Mouse (Mus musculus) ovary, adult 18-20 months (tissue): ENCODE measurements around the gene Ifna14.
"Not testable (repeated sequence)": the region's sequence is repeated elsewhere in the genome, so short reads cannot be mapped to it uniquely, and the experiment has no call there.

Experiments
- DNase-seq: peaks from one replicate; pipeline ENCODE4 v3.0.0; 2022; ENCODE audit warnings: low spot score, mixed read lengths

Ifna14 gene

DNA sequence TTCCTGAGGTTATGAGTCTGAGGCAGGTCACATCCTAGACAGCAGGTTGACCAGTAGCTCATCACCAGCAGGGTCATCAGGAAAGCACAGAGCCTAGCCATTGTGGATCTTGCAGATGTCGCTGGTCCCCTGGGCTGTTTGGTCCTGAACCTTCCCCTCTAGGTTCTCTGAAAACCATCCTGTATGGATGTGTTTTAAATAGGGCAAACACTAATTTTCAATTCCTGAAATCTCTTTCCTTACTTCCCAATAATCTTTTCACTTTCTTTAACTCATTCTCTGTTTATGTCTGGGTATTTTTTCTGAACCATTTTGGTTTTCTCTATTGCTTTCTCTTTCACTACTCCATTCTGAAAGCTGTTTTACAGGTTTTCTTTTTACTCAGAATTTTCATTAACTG lies at the start of gene Ifna14:
Gene Ifna14, minus strand, starts transcription at position 101 of the 400 bp plus-strand sequence.
- DNase-seq, result no peak

DNA sequence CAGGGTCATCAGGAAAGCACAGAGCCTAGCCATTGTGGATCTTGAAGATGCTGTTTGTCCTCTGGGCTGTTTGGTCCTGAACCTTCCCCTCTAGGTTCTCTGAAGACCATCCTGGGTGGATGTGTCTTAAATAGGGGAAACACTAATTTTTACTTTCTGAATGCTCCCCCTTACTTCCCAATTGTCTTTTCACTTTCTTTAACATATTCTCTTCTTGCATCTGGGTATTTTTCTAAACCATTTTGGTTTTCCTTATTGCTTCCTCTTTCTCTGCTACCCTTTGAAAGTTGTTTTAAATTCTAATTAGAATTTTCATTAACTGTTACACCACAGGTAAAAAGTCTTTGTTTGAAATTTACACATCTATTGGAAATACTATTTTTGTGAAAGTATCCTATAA lies 31.7 kb upstream of the Ifna14 start, which contains the start of gene Ifna12:
Gene Ifna12, minus strand, starts transcription at position 101 of the 400 bp plus-strand sequence.
- no peak for DNase-seq

DNA sequence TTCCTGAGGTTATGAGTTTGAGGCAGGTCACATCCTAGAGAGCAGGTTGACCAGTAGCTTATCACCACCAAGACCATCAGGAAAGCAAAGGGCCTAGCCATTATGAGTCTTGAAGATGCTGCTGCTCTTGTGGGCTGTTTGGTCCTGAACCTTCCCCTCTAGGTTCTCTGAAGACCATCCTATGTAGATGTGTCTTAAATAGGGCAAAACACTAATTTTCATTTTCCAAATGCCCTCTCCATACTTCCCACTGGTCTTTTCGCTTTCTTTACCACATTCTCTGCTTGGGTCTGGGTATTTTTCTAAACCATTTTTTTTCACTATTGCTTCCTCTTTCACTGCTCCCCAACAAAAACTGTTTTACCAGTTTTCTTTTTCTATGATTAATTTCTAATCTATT lies 20.7 kb upstream of the Ifna14 start, which contains the start of gene Ifna9:
Gene Ifna9, minus strand, starts transcription at position 101 of the 400 bp plus-strand sequence.
- DNase-seq, result no peak

GRCm38 (mm10) chr4:88561791-88562190 lies 9.8 kb downstream of the Ifna14 start:
- no peak for DNase-seq

DNA sequence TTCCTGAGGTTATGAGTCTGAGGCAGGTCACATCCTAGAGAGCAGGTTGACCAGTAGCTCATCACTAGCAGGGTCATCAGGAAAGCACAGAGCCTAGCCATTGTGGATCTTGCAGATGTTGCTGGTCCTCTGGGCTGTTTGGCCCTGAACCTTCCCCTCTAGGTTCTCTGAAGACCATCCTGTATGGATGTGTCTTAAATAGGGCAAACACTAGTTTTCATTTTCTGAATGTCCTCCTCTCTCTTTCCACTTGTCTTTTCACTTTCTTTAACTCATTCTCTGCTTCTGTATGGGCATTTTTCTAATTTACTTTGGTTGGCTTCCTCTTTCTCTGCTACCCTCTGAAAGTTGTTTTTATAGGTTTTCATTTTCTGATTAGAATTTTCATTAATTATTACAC lies 13.5 kb downstream of the Ifna14 start, which contains the start of gene Ifna15:
Gene Ifna15, minus strand, starts transcription at position 101 of the 400 bp plus-strand sequence.
- not testable (repeated sequence) for DNase-seq

DNA sequence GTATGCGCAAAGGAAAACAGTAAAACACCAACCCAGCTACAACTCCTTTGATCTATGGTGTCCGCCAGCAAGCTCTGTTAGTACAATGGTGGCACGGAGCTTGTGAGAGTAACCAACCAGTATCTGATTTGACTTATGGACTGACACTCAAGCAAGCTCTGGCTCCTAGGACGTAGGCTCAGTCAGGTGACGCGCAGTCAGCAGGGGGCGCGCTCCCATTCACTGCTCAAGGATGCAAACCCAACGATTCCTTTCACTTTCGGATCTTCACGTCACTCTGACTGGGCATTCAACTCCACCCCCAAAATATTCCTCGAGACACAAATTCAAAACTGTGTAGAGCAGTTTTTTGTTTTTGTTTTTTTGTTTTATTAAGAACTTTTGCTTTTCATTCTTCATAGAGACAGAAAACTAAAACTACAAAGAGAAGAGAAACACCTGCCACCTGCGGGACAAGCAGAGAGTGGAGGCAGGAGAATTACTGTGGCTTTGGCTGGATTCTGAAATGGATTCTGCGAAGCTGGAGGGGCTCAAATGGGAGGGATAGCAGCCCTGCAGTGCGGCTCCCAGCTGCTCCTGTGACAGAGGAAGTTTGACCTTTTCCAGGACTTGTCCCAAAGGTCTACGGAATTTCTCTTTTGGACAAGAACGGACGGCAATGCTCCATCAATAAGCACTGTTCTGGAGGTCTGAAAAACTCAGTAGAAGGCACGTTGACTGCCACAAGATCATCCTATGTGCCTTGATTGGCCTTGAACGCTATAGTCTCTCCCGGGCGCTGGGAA lies 21.2 kb downstream of the Ifna14 start:
- peak; percentile 55 for DNase-seq

DNA sequence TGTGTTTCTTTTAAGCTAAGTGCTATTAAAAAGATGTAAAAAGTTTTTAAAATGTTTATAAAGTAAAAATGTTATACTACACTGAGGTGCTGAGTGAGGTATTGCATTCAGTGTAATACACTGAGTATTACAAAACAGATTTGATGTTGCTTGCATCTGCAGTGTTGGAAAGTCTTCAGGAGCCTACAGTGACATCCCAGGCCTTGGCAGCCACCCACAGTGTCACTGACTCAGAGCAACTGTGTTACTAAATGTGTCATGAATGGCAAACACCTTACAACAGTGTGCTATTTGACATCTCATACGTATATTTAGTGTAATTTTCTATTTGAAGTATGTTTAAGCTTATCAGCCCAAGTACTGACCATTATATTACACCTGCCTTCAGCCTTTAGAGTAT lies 23.6 kb downstream of the Ifna14 start:
- no peak for DNase-seq

DNA sequence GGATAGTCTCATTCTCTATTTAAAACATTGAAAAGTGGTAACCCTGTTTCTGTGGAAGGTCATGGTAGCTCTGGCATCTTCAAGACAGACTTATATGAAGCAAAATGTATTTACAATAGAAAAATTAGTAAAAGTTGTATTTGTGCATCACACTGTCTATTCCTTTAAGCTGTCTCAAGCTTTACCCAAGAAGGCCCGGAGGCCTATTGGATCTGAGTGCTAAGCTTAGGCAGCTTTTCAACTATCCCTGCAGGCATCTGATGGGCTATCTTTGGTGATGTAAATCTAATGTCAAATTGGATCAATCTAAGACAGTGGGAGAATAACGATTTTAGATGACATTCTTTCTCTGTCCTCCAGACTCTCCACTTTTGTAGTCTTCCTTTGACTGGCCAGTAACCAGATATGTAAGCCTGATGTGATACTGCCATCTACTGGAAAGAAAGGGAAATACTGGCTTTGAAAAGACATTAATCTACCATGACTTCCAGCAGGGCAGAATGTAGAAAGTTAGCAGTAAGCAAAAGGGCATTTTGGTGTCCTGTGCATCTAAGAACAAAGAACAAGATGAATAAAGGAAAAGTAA lies 27.9 kb downstream of the Ifna14 start:
- no peak for DNase-seq

DNA sequence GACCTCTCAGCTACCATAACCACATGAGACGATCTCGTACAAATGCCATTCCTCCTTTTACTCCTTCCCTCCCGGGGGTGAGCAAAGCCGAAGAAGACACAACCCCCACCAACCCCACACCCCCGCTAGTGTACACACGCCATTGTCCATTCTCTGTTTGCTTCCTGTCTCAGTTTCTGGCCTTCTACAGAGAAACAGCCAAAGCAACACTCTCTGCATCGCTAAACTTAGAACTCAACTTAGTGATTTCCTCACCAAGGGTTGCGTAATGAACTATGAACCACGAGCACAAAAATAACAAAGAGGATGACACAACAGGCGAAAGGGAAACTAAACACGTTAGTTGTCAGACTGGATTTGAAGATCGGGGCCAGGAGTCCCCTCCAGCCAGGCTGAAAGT lies 34.3 kb downstream of the Ifna14 start:
- DNase-seq, result peak; percentile 8

- DNase-seq, result no peak
These were observed 35.0 kb downstream of the Ifna14 start for GRCm38 (mm10) chr4:88536640-88537039.

GRCm38 (mm10) chr4:88535742-88536141 lies 35.9 kb downstream of the Ifna14 start:
- DNase-seq, result no peak

DNA sequence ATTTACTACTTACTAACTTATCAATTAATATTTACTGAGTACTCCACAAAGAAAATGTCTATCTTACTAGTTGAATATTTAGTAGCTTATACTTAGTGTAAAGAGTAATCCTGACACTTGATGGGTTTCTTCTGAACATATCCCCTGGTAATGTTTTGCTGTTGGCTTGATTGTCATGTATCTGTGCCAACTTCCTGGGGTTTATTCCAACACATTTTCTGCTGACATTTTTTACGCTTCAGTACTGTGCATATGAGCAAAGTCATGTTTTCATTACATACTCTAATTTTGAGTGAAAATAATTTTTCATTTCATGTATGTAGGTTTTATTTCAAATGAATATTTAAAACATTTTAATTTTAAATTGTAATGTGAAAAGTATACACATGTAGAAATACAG lies 36.7 kb downstream of the Ifna14 start:
- DNase-seq, result no peak

- DNase-seq, result no peak
These were observed 38.1 kb downstream of the Ifna14 start for GRCm38 (mm10) chr4:88533499-88533898.

DNA sequence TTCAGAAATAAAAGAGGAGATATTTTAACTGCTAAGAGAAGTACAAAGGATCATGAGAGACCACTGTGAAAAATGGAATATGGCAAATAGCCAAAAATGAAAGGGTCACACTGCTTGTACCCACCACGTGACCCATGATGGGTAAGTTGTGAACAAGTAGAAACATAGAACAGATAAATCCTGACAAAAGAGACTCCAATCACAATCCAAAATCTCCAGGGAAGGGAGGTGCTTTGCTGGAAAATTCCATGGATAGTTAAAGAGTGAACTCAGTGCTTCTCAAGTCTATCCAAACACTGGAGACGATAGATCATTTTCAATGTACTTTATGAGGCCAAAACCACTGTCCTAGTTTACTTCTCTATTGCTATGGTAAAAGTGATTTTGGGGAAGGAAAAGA lies 40.7 kb downstream of the Ifna14 start:
- DNase-seq, result no peak

DNA sequence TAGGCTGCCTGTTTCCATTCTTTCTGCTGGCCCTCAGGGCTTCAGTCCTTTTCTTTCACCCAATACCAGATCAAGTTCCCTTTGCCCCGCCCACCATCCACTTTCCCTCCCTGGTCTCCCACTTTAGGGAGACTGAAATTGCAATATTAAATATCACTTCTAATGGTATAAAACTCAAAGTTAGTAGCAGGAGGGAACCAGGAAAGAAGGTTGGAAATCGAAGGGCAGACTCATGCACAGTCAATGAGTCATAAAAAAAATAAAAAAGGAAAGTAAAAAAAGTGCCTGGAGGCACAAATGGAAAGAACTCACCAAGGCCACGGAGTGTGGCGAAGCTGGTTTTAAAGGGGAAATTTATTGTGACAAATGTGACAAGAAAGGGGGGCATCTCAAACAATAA lies 41.3 kb downstream of the Ifna14 start:
- DNase-seq, result no peak

DNA sequence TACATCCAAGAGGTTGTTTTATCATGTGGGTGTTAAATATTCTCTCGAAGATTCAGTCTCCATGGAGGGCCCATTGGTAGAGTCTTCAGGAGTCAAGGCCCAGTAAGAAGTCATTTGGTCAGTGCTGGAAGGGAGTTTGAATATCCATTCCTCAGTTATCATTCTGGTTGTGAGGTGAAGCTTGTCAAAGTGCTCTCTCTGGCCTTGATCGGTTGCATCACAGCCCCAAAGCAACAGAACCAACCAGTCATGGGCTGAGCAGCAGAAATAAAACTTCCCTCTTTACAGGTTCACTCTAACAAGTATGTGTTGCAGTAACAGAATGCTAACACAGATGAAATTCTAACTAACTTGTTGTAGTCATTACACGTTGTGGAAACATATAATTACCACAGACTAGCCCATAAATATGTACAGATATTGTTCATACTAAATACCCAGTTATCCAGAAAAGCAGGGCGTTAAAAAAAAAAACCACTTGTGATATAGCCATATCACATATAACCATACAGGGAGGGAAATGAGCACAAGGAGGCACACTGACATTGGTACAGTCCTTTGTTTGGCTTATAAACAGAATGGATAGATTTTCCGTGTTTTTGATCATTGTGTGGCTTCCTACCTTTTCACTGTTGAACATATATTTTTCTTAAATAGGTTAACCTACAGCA lies 45.1 kb downstream of the Ifna14 start:
- no peak for DNase-seq

GRCm38 (mm10) chr4:88525393-88525792 lies 46.2 kb downstream of the Ifna14 start:
- no peak for DNase-seq

DNA sequence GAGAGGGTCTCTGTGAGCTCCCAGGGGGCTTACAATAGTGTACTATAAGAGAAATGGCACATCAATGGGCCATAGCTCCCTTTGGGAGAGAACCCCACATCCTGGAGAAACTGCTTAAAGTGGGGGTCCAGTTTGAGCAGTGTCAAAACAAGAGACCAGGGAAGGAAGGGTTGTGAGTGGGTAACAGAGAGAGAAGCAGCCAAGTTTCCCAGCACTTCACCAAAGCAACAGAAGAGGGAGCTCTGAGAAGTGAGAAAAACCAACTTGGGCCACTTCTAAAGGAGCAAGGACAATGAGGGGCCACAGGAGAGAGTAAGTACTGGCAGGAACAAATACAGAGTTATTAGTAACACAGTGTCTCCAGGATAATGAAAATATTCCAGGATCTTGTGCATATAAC lies 48.4 kb downstream of the Ifna14 start:
- DNase-seq, result no peak

DNA sequence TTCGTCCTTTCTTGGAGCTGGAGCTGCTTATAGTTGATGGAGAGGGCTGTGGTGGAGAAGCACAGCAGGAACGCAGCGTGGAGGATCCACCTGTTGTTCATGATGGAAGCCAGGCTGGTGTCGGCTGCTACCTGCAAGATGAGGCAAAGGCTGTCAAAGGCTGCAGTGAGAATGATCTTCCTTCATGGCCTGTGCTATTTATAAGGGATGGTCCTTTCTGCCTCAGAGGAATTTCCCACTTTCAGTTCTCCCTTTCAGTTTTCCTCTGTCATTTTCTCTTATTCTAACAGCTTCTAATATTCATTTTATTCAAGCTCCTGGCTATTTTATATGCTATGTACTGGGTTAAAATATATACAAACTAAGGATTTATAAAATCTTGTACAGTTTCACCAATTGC lies 48.9 kb downstream of the Ifna14 start, which contains the start of gene Ifnb1:
Gene Ifnb1, minus strand, starts transcription at position 101 of the 400 bp plus-strand sequence.
- no peak for DNase-seq
